Mouse (Mus musculus): Measurements from ENCODE around the gene Bod1.

GRCm38 (mm10) chr11:31713641-31714121 lies 42.0 kb upstream of the Bod1 start:
- no peak for TF ChIP-seq GATA1 (IDR thresholded peaks at IDR 0.05; ENCODE audit: borderline replicate concordance, low read length)
- no peak for TF ChIP-seq CTCF (IDR thresholded peaks at IDR 0.05; ENCODE audit: low read depth, low read length)
- no peak for TF ChIP-seq POLR2AphosphoS5 (IDR thresholded peaks at IDR 0.05; ENCODE audit: insufficient replicate concordance, low read depth, low read length)
- TF ChIP-seq TAL1 (conservative IDR thresholded peaks at IDR 0.05; ENCODE audit: low read depth, low read length): no peak
